Mouse (Mus musculus): Measurements from ENCODE around the gene Gm21858. TPM values are rescaled to one million over a fixed set of nuclear protein-coding genes. Genes with fewer than 3 reads are reported as not detected.

Gm21858 gene
- polyA plus RNA-seq (2014; fragmentation: Illumina TruSeq; extraction: RNeasy Lipid Tissue Mini Kit (QIAGEN cat#74804)) = not detected

DNA sequence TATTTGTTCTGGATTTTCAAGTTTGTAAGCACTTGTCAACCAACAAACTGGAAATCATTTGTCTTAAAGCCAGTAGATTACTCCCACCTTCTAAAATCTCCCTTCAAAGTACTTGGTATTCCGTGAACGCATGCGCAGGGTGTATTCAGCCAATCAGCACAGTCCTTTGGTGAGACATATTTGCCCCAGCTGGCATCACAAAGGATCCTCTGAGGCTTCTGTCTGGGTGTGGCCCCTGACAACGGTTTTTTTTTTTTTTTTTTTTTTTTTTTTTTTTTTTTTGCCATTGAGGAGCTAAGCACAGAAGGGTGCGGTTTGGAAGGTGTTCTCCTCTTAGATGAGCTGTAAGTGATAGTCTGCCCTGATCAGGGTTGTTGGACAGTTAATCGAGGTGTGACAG, at the start of gene Gm21858:
Gene Gm21858 (plus strand): TSS at position 301 of the 400 bp plus-strand sequence.

